Mouse (Mus musculus): ENCODE results near the gene Pnkd.

DNA sequence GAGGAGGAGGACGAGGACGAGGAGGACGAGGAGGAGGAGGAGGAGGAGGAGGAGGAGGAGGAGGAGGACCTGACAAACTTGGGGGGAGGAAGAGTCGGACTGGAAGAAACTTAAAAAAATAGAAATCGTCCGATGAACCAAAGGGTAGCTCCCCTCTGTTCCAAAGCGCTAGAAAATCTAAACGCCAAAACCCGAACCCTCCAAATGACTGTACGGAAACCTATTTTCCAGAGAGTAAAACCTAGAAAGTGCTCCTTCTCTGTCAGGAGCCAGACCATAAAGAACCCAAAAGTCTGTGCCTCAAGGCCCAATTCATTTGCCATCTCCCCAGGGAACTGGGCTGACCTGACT is 101.6 kb downstream of the Pnkd start:
- TF ChIP-seq POLR2A (IDR thresholded peaks at IDR 0.05; ENCODE audit: insufficient read depth, low read length) (no peak), CTCF (IDR thresholded peaks at IDR 0.05; ENCODE audit: low read depth, low read length) (no peak)

Data from ES-Bruce4 (cell line).